Mouse (Mus musculus) cerebellum, adult 2 months (tissue): ENCODE data around the gene A830031A19Rik.

ENCODE experiments used
- CTCF ChIP-seq: fragments of 200-500 bp; IDR thresholded peaks from 2 replicates; pipeline ENCODE4 v1.5.1; 2011; ENCODE audit warnings: low read depth, mild to moderate bottlenecking, control low read depth, low read length, moderate library complexity, borderline replicate concordance; ENCODE audit not compliant: insufficient read depth
- POLR2A ChIP-seq: fragments of 200-500 bp; IDR thresholded peaks from 2 replicates; pipeline ENCODE4 v1.6.1; 2011; ENCODE audit warnings: low read length, control low read depth, borderline replicate concordance; ENCODE audit not compliant: insufficient read depth

- TF ChIP-seq POLR2A (no peak), CTCF (no peak)
Observed at GRCm38 (mm10) chr11:24005445-24006156, 69.3 kb downstream of the A830031A19Rik start.
